Mouse (Mus musculus) hindbrain, embryonic 16.5 days (tissue): ENCODE results near the gene Fam189a1. TPM values are rescaled to one million over a fixed set of nuclear protein-coding genes. Genes with fewer than 3 reads are reported as not detected.
A peak's percentile ranks its signal among the peaks of the same experiment; 100 is the strongest.

Source experiments
- ATAC-seq: fragments of 200-750 bp; cut with Nextera tagmentation; 2 replicates; pipeline ENCODE4 v1.8.0; 2017; ENCODE audit warnings: moderate TSS enrichment, moderate library complexity
- H3K27ac ChIP-seq: fragments of 300-500 bp; sonication (generic); 2 replicates; pipeline ENCODE4 v1.5.1; 2014; ENCODE audit warnings: low read depth, mild to moderate bottlenecking, control low read depth, low read length, moderate library complexity
- H3K27me3 ChIP-seq: fragments of 300-500 bp; sonication (generic); replicated peaks from 2 replicates; pipeline ENCODE4 v1.6.1; 2014; ENCODE audit warnings: low read length; ENCODE audit not compliant: control insufficient read depth, insufficient read depth
- H3K36me3 ChIP-seq: fragments of 300-500 bp; sonication (generic); 2 replicates; pipeline ENCODE4 v1.6.1; 2014; ENCODE audit warnings: mild to moderate bottlenecking, low read length, moderate library complexity, mixed read lengths; ENCODE audit not compliant: control insufficient read depth, insufficient read depth
- H3K4me1 ChIP-seq: fragments of 300-500 bp; sonication (generic); 2 replicates; pipeline ENCODE4 v1.6.1; 2014; ENCODE audit warnings: low read depth, low read length; ENCODE audit not compliant: control insufficient read depth, insufficient read depth
- H3K4me2 ChIP-seq: fragments of 300-500 bp; sonication (generic); 2 replicates; pipeline ENCODE4 v1.6.1; 2014; ENCODE audit warnings: mild to moderate bottlenecking, low read length, control low read depth, moderate library complexity
- H3K4me3 ChIP-seq: fragments of 300-500 bp; sonication (generic); 2 replicates; pipeline ENCODE4 v1.5.1; 2014; ENCODE audit warnings: mild to moderate bottlenecking, low read length, control low read depth, moderate library complexity
- H3K9ac ChIP-seq: fragments of 300-500 bp; sonication (generic); 2 replicates; pipeline ENCODE4 v1.6.1; 2014; ENCODE audit warnings: low read depth, mild to moderate bottlenecking, control low read depth, low read length, moderate library complexity
- H3K9me3 ChIP-seq: fragments of 300-500 bp; sonication (generic); 2 replicates; pipeline ENCODE4 v1.6.1; 2014; ENCODE audit warnings: mild to moderate bottlenecking, low read length, moderate library complexity; ENCODE audit not compliant: control insufficient read depth
- WGBS: fragments of 180-500 bp; shearing (Covaris S2); extraction: QIAGEN DNeasy Blood & Tissue Kit; methylation state at CpG from one replicate; pipeline ENCODE4 v1.1.7; 2014; 5-methylcytosine and 5-hydroxymethylcytosine counted together
- polyA plus RNA-seq: library from polyadenylated mRNA; unstranded; fragments of >200 nt; fragmentation: Nextera tagmentation; extraction: Ambion mirVana; gene quantifications from 2 replicates; pipeline ENCODE4 v1.2.1, GENCODE M21; 2015

Fam189a1 gene
- polyA plus RNA-seq, 1 experiment from 2014 or later, result 7.9 TPM

- Histone ChIP-seq H3K9ac (no peak overlapping the region), H3K27ac (no peak overlapping the region), H3K9me3 (no peaks in the 10 kb centered on the region), H3K27me3 (no peaks in the 10 kb centered on the region), H3K4me1 (no peaks in the 10 kb centered on the region), H3K36me3 (no peaks in the 10 kb centered on the region), H3K4me3 (no peak overlapping the region), H3K4me2 (no peak overlapping the region)
- ATAC-seq, result no peak
- 89% methylated on average over 3 of the region's 3 CpGs for WGBS
These were observed 194.2 kb downstream of the Fam189a1 start for GRCm38 (mm10) chr7:64962128-64962527.

DNA sequence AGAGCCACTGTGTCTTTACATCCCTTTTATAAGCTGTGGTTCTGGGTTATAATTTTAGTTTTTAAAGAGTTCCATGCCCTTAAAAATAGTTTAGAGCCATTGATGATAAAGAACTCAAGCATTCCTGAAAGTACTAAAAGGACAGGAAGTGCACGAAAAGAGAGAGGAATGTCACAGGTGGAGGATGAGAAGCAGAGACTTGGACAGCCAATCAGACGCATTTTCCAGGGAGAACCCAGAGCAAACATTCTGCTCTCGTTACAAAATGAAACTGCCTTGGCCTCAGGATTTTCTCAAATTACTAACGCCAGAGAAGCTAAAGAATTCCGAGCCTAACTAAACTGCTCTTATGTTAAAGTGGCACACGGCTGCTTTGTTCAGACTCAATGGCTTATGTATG is 197.3 kb downstream of the Fam189a1 start:
- Histone ChIP-seq H3K4me1 (no peaks in the 10 kb centered on the region), H3K27ac (no peak overlapping the region), H3K4me2 (no peak overlapping the region), H3K9ac (no peak overlapping the region), H3K27me3 (no peaks in the 10 kb centered on the region), H3K36me3 (no peaks in the 10 kb centered on the region), H3K9me3 (no peaks in the 10 kb centered on the region), H3K4me3 (no peak overlapping the region)
- no peak for ATAC-seq
- WGBS, result 66% methylated on average over 6 of the region's 6 CpGs

GRCm38 (mm10) chr7:64952181-64952580 is 204.2 kb downstream of the Fam189a1 start:
- H3K4me1 ChIP-seq, result no peaks in the 10 kb centered on the region; the same call in 1 of the 2 replicates
- no peaks in the 10 kb centered on the region for H3K36me3 ChIP-seq
- WGBS, result 23% methylated on average over 2 of the region's 2 CpGs
- H3K4me3 ChIP-seq, result no peak overlapping the region
- H3K4me2 ChIP-seq, result no peak overlapping the region
- no peak overlapping the region for H3K27ac ChIP-seq
- H3K9ac ChIP-seq, result no peak overlapping the region
- H3K9me3 ChIP-seq, result no peaks in the 10 kb centered on the region
- ATAC-seq, result no peak
- H3K27me3 ChIP-seq, result no peaks in the 10 kb centered on the region

DNA sequence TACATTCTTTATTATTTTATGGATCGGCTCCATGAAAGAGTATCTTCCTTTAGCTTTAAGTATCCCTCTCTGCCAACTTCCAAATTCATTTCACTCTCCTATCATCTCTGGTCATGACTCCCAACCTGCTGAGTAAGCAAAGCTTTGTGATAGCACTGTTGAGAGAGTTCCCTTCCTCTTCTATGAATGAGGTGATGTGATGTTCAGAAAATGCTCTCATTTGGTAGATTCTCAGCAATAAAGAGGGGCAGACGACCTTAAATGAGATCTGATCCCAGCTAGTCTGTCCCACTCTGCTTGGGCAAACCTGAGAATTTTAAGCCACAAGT is 205.6 kb downstream of the Fam189a1 start:
- Histone ChIP-seq H3K9me3 (no peaks in the 10 kb centered on the region), H3K9ac (no peak overlapping the region), H3K4me3 (no peak overlapping the region), H3K36me3 (no peaks in the 10 kb centered on the region), H3K4me2 (no peak overlapping the region), H3K4me1 (no peaks in the 10 kb centered on the region; the same call in 1 of the 2 replicates), H3K27ac (no peak overlapping the region), H3K27me3 (no peaks in the 10 kb centered on the region)
- no peak for ATAC-seq
- 79% methylated on average over 2 of the region's 2 CpGs for WGBS

- Histone ChIP-seq H3K4me1 (no peaks in the 10 kb centered on the region; the same call in 1 of the 2 replicates), H3K9ac (no peak overlapping the region), H3K27ac (no peak overlapping the region), H3K9me3 (no peaks in the 10 kb centered on the region), H3K4me3 (no peak overlapping the region), H3K36me3 (no peaks in the 10 kb centered on the region), H3K4me2 (no peak overlapping the region), H3K27me3 (no peaks in the 10 kb centered on the region)
- ATAC-seq, result peak; percentile 48; the same call in 1 of the 2 replicates
- 30% methylated on average over 12 of the region's 12 CpGs for WGBS
These were observed 206.2 kb downstream of the Fam189a1 start for GRCm38 (mm10) chr7:64949910-64950770.

DNA sequence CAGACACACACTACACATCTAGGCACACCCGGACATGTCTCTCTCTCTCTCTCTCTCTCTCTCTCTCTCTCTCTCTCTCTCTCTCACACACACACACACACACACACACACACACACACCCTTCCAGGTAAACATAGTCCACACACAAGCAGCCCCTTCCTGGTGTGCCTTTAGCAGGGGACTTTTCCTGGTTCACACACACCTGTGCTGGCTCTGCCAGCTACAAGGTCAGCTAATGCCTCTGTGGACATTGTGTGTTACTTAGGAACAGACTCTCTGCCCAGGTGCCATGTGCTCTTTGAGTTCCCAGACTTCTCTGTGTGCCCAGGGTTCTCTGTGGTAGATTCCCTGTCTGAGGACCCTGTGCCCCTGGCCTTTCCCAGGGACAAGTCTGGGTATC is 206.9 kb downstream of the Fam189a1 start:
- WGBS, result 90% methylated on average over 1 of the region's 1 CpGs
- H3K36me3 ChIP-seq, result no peaks in the 10 kb centered on the region
- H3K9ac ChIP-seq, result no peak overlapping the region
- no peak overlapping the region for H3K27ac ChIP-seq
- ATAC-seq, result no peak
- no peak overlapping the region for H3K4me2 ChIP-seq
- H3K4me3 ChIP-seq, result no peak overlapping the region
- no peaks in the 10 kb centered on the region for H3K27me3 ChIP-seq
- no peaks in the 10 kb centered on the region for H3K9me3 ChIP-seq
- H3K4me1 ChIP-seq, result peaks cover 3% of the 10 kb centered on the region

DNA sequence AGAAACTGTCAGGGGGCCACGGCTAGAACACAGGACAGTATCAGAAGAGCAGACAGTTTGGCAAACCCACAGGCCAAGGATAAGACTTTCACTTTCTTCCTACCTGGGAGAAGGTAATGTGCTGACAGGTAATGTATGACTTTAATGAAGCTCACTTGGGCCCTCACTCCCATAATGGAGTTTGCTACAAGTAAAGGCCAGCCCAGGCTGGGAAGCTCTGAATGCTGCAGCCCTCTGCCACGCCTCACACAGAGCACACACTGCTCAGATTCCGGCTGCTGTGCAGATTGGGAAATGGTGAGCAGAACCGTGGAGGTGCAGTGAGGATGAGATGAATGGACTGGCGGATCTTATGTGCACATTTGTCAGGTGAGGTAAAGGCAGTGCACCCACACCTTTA is 211.7 kb downstream of the Fam189a1 start:
- Histone ChIP-seq H3K4me2 (no peak overlapping the region), H3K4me1 (peaks cover 6% of the 10 kb centered on the region), H3K9ac (no peak overlapping the region), H3K27ac (no peak overlapping the region), H3K4me3 (no peak overlapping the region), H3K9me3 (no peaks in the 10 kb centered on the region), H3K27me3 (no peaks in the 10 kb centered on the region), H3K36me3 (no peaks in the 10 kb centered on the region)
- 79% methylated on average over 5 of the region's 5 CpGs for WGBS
- ATAC-seq, result no peak

GRCm38 (mm10) chr7:64944175-64944574 is 212.2 kb downstream of the Fam189a1 start:
- peaks cover 6% of the 10 kb centered on the region for H3K4me1 ChIP-seq
- H3K36me3 ChIP-seq, result no peaks in the 10 kb centered on the region
- ATAC-seq, result peak; percentile 37; the same call in 1 of the 2 replicates
- H3K27ac ChIP-seq, result no peak overlapping the region
- 65% methylated on average over 8 of the region's 8 CpGs for WGBS
- no peaks in the 10 kb centered on the region for H3K9me3 ChIP-seq
- no peak overlapping the region for H3K4me3 ChIP-seq
- no peak overlapping the region for H3K9ac ChIP-seq
- no peaks in the 10 kb centered on the region for H3K27me3 ChIP-seq
- H3K4me2 ChIP-seq, result no peak overlapping the region

DNA sequence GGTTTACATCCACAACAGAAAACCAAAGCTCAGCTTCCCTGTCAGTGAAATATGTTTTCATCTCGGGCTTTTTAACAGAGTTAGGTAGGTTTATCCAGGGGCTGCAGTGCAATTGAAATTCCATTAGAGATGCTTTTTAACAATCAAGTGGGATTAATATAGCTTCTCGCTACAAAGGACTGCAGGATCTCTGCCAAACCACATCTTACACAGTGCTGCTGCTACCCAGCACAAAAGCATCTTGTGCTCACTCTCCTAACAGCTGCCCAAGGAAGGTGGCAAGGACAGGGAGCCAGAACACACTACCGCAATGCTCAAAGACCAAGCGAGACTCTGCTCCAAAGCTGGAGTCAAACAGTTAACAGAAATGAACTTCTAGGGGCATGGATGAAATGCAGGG is 219.4 kb downstream of the Fam189a1 start:
- no peak overlapping the region for H3K4me2 ChIP-seq
- H3K27ac ChIP-seq, result no peak overlapping the region
- H3K27me3 ChIP-seq, result no peaks in the 10 kb centered on the region
- H3K4me3 ChIP-seq, result no peak overlapping the region
- WGBS, result 64% methylated on average over 4 of the region's 4 CpGs
- no peaks in the 10 kb centered on the region for H3K36me3 ChIP-seq
- no peaks in the 10 kb centered on the region for H3K4me1 ChIP-seq
- ATAC-seq, result no peak
- no peak overlapping the region for H3K9ac ChIP-seq
- no peaks in the 10 kb centered on the region for H3K9me3 ChIP-seq
